Mouse (Mus musculus): ENCODE data around the gene Gm49358.

Gene Gm49358

DNA sequence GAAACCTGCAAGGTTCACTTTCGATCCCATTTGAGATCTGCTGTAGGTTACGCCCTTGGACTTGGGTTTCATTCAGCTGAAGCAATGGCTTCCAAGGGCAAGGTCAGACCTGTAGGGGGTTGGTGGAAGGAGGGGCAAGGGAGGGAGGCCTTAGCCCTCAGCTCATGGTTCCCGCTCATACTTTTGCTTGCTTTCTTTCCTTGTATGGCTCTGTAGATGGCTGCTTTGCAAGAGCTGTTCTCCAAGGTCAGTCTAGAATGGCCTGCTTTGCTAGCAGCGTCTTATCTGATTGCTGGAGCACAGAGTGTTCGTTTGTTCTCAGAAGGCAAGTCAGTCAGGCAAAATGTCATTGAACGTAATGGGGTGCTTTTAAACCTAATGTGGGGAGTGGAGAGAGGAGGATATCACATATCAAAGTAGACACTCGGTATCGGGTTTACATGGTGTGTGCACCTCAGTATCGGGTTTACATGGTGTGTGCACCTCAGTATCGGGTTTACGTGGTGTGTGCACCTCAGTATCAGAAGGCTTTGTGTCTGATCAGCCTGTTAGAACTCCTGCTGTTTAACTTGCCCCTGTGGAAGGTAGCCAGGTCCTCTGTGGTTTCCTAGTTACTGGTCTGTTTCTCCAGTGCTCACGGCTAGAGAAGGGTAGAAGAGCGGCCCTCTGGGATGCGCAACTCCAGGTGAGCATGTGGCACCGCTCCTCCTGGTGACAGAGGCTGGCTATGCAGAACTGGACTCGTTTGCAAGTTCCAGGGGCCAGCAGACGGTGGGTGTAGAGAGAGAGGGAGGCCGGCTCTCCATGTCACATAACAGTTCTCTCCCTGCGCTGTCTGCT lies 50.7 kb downstream of the Gm49358 start:
- peak; percentile 35 for DNase-seq (ENCODE audit: low spot score)

DNA sequence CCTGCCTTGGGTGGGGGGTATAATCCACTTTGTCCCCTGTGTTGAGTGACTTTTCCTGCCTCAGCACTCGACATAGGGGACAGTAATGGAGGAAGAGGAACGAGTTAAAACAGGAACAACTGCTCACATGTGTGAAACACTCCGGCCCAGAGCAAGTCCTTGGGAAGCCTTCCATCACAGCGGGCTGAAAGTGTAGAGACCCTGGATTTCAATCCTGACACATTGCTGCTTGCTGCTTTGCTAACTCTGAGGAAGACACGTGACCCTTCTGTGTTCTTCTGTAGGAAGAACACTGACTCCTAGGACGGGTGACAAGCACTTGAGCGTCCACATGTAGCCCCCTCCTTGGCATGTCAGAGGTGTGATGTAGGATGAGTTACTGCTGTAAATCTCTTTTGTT lies 51.4 kb downstream of the Gm49358 start:
- no peak for DNase-seq (ENCODE audit: low spot score)

DNA sequence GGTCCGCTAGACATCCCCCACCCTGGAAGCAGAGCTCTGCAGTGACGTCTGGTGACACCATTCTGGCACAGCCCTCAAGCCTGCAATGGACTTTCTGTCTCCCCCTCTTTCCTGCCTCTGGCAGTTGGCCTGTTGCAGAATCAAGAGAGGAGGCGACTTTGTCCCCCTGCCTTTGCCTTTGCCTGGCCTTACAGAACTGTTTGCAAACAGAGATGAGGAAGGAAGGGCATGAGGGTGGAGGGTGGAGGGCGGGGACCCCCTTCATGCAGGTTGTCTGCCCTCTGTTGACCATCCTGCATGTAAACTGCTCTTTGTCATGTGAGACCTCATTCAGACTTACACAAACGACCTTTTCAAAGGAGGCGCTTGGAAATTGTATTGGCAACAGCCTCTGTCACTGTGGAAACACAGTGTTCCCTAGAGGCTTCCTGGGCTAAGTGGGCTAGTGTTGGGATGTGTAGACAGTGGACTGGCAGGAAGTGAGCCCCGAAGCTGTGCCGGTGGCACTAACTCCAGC lies 55.9 kb downstream of the Gm49358 start:
- DNase-seq (ENCODE audit: low spot score) = peak; percentile 28

DNA sequence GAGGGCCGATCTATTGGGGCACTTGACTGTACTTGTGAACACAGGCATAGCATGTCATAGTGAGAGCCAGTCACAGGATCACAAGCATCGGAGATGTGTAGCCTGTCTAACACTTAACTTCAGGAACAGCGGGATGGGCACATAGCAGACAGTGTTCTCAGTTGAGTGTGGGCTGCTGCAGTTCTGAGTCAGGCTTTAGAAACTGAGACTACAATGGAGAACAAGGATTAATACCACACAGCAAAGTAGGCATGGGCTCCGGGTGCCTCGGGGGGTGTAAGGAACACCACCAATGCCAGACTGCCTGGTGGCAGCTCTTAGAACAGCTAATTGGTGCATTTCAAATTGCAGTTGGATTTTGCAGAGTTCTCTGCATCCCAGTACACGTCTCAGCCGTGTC lies 57.2 kb downstream of the Gm49358 start:
- no peak for DNase-seq (ENCODE audit: low spot score)

DNA sequence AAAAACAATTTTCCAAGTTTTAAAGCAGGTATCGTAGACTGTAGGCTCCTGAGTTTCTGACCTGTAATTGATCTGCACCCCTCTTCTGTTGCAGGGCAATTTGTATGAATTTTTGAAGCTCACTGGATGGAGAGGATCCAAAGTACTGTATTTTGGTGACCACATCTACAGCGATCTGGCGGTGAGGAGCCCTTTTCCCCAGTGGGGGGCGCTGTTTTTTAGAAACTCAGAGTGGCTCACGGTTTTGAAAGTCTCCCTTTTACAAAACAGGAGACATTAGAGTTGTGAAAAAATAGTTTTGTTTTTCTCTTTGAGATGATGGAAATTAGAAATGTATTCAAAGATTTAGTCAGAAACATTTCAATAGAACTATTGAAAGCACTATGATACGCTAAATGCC lies 60.3 kb downstream of the Gm49358 start:
- DNase-seq (ENCODE audit: low spot score) = no peak

DNA sequence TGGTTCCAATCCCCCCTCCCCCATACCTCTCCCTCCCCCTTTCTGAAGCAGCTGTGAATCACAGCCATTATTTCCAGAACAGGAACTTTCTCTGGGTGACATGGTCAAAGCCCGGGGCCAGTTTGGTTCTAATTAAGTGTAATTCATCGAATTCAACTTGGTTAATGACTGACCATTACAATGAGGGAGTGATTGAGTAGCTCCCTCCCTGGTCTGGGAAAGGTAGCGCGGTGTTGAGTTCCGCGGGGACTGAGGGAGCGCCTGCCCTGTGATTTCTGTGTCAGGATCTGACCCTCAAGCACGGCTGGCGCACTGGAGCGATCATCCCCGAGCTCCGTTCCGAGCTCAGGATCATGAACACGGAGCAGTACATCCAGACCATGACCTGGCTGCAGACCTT lies 61.1 kb downstream of the Gm49358 start:
- no peak for DNase-seq (ENCODE audit: low spot score)

DNA sequence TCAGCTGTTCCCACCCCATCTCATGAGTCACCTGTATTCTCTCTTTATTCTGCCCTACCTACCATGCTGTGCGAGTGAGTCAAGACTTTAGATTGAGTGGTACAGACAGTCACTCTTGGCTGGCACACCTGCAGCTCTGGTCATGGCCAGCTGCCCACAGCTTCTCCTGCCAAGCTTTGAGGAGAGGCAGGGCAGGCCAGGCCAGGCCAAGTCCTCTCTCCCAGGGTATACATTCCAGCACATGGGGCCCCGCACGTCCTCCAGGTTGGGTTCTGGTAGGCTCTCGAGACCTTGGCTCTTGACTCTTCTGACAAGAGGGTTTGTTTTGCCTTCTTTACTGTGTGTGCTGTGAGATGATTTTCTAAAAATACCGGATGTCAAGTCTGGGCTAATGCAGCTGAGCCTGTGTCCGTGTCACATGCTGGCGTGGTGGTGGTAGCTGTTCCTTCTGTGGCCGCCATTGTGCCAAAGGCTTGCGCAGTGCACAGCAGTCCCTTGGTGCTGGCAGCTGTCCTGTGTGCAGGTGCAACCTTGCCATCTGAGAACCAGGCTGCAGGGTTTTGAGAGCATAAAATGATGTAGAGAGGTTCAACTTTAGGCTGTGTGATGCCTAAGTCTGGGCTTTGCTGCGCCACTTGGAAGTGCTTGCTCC lies 62.2 kb downstream of the Gm49358 start:
- DNase-seq (ENCODE audit: low spot score) = peak; percentile 53

DNA sequence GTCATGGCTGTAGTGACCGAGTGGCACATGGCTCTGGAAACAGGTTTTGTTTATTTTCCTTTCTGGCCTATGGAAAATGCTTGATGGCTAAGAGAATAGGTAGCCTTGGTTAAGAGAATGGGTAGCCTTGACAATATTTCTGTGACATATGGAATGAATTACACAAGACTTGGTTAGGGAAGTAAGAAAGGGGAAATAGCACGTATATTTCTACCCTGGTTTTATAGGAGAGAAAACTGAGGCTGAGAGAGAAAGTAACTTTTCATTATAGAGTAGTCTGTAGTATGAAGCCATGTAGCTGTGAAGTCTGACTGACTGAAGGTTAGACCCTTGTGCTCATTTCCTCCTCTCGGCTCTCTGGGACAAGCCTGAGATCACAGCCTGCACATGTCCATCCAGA lies 63.2 kb downstream of the Gm49358 start:
- DNase-seq (ENCODE audit: low spot score) = no peak

DNA sequence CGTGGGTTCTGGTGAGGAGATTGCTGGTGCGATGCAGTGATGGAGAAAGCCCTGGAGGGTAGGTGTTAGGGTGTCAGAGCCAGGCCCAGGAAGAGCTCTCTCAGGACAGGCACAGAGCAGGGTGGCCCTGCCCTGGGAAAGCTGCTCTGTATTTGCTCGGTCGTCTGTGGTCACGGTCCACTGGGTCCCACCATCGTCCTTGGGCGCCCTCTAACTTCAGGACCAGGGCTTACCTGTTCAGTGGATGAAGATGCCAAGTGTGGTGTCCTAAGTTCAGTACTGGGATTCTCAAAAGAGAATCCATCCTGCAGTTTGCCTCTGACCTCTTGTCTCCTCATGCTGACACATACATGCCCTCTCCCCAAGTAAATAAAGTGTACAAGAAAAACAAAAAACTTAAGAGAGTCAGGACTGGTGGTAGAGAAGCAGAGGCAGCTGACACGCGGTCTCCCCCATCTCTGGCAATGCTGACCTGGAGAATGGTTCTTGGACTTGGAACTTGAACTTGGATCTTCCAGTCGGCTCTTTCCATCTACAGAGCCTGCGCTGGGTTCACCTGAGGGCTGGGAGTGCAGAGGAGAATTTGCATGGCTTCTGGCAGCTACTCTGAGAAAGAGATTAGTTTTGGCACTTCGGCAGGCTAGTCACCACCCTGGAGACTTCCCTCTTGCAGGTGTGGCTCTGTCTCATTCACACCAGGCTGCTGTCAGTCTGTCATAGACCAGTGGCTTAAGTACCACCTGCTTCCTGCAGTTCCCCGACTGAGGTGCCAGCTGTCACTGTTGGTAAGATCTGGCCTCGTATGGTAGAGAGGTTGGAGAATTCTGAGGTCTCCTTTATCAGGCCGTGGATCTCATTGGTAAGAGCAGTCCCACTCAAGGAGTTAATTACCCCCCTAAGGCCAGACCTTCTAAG lies 64.7 kb downstream of the Gm49358 start:
- DNase-seq (ENCODE audit: low spot score) = no peak

DNA sequence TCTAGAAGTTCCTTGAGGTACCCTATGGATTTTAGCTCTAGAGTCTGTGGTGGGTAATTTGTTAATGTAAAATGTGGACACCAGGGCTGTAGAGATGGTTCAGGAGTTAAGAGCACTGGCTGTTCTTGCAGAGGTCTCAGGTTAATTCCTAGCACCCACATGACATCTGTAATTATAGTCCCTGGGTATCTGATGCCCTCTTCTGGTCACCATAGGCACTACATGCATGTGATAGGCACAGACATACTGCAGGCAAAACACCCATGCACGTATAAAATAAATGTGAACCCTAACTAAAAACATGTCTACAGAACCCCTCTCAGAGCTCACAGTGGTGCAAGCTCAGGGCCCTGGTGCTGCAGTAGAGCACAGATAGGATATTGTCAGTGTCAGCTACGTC lies 65.7 kb downstream of the Gm49358 start:
- DNase-seq (ENCODE audit: low spot score) = no peak

DNA sequence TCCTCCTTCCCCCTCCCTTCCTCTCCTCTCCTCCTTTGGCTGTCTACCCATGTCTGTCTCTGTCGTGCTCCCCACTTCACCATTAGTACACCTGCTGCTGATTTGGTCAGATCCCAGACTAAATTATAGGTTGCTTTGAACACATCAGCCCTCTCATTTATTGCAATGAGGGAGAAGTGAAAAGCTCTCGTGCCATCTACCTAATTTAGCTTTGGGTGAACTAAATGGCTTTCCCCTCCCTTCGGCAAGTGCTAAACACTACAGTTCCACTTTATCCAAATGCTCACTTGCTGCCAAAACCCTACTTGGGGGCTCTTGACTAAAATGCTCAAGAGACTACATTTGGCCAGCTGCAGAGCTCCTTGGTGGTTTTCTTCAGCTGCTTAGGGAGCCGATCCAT lies 73.0 kb downstream of the Gm49358 start:
- no peak for DNase-seq (ENCODE audit: low spot score)

DNA sequence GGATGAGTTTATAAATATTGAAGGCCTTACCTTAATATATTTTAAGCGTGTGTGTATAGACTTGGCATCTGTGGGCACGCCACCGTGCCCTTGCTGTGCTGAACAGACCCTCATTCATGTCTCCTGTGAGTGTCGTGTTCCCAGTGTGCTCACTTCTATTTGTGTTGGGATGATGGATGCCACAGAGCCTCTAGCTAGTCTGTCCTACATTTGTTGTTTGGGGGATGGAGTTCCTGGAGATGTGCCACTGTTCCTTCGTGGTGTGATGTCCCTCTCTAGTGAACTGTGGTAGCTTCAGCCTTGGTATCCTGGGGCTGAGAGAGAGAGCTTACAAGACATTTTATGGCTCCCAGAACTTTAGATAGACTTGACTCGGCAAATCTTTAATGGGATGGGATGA lies 75.1 kb downstream of the Gm49358 start:
- DNase-seq (ENCODE audit: low spot score) = no peak

DNA sequence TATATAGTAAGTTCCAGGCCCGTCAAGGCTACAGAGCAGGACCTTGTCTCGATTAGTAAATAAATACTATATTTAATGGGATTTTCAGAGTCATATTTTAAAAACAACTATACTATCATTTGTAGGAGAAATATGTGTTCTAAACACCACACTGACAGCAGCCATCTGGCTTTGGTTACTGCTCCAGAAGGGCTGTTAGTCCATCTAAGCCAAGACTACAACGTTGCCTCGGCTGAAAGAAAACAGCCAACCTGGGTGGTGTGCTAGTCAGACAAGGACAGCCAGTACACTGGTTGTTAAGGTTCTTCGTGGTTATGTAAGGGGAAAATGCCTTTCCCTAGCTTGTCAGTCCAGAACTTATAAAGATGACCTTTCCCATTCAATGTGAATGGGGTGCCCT lies 78.9 kb downstream of the Gm49358 start:
- DNase-seq (ENCODE audit: low spot score) = no peak

DNA sequence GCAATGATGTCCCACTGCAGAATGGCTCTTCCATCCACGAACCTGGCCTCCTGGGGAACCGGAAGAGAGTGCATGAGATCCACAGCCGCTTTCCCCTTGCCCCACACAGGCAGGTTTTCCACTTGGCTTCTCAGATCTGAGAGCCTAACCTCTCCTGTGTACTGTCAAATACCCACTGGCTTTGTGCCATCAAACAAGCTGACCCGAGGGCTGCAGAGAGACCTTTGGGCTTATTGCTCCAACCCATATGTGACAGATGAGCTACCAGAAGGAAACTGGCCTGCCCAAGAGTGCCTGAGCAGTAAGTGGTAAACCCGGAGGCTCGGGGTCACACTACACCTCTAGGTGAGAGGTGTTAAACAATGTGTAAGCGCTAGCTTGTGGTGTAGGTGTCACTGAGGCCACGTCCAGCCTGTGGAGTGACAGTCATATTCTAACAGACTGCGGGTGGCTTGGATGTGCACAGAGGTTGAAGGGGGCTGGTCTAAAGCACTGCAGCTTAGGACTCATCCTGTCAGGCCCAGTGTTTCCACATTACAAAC lies 83.2 kb downstream of the Gm49358 start:
- no peak for DNase-seq (ENCODE audit: low spot score)

DNA sequence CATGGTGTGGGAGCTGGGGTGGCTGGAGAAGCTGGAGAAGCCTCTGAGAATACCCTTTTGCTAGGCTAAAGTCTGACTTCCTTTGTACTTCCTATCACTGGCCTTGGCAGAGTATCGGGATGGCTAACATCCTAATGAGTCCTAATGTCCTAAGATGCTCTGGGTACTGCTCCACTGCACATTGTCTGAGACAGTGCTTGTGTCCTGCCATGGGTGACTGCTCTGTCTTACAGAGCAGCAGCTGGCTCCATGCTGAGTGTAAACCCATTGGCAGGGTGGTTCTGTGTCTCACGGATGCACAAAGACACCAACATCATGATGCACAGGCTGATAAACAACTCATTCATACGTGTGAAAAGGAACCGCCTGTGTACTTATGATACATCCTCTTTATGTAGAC lies 85.3 kb downstream of the Gm49358 start:
- DNase-seq (ENCODE audit: low spot score) = no peak

DNA sequence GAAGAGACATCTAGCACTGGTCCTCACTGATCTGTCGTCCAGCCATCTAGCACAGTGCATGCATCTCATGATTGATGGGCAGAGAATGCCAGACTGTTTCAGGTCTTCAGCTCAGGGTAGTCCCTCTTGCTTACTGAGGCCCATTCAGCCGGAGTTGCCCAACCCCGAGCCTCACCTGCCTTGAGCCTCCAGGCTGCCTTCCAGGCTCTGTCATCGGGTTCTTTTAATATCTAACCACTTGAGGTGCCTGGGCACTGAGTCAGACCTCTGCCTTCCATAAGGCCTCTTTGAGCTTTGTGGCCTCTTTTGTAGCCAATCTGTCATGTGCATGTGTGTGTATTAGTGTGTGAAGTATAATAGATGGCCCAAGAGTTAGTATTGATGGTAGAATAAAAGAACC lies 85.7 kb downstream of the Gm49358 start:
- DNase-seq (ENCODE audit: low spot score) = no peak

DNA sequence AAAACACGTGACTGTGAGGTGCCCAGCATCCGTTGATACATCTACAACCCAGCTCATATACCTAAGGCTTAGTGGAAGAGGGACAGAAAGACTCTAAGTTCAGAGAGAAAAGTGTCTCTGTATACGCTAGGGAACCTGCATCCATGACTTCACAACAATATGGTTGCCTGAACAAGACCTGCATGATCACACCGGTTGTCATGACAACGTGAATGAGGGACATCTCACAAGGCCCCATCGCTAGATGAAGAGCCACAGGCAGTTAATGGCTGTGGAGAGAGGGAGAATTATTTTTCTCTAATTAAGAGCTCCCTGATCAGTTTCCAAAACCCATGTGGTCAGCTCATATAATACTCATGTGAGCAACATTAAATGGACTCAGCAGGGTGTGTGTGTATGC lies 88.4 kb downstream of the Gm49358 start:
- no peak for DNase-seq (ENCODE audit: low spot score)

DNA sequence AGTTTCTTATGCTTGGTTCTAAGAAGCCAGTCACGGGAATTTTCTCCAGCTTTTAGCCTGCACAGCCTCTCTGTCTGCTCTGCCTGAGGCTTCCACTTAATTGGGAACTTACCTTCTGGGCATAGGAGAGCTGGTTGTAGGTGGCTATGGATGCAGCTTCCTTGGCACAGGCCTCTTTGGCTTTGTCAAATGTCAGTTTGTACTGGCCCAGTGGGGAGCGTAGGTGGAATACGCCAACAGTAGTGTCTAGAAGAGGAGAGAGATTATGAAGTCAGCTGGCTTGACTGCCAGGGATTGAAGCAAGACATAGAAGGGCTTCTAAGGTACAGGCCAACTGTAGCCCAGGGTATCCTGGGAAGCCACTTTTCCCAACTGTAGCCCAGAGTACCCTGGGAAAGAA lies 89.7 kb downstream of the Gm49358 start:
- DNase-seq (ENCODE audit: low spot score) = no peak

DNA sequence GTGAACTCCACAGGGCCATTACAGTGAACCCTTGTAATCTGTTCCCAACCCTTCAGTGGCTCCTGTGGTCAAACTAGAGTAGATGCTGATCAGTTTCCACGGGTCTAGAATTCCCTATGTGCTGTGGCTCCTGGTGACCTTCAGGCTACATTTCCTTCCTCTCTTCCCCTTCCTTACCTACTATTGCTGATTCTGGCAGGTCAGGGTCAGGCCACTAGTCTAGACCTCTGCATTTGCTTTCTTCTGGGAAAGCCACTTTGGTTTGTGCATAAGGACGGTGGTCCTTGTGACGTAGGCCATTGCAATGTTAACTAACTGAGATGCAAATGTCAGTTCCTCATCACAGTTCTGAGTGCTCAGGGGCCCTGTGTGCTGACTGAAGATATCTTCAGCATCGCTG lies 96.6 kb downstream of the Gm49358 start:
- DNase-seq (ENCODE audit: low spot score) = no peak

DNA sequence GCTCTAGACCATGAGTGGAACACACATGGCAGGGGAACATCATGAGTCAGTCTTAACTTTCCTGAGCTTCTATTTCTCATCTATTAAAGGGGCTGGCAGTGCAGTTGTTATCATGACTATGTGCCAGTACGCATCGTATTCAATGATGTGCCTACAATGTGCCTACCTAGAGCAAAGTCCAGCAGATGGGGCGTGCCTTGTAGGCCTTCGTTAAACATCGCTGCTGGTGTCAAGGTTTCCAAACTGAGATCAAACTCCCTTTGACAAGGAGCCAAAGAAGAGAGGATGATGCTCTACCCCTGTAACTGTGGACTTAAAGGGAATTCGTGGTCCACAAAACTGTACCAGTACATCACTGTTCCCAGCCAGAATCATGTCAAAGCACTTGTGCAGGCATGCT lies 98.7 kb downstream of the Gm49358 start:
- DNase-seq (ENCODE audit: low spot score) = no peak

DNA sequence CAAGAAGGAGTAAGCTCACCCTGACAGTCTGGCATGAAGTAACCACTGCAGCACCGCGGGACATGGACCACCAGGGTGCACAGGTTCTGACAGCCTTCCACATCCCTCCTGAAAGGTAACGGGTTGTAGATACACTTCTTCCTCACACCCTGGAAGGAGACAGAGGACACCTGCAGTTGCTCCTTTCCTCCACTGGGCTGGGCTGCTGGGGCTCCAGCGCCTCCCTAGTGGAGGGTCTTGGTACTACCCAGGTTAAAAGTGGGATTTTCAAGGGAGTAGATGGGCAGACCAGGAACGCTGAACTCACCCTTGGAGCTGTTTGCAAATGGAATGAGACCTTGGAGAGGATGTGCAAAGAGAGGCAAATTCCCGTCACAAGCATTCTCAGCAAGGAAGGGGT lies 99.7 kb downstream of the Gm49358 start:
- no peak for DNase-seq (ENCODE audit: low spot score)

DNA sequence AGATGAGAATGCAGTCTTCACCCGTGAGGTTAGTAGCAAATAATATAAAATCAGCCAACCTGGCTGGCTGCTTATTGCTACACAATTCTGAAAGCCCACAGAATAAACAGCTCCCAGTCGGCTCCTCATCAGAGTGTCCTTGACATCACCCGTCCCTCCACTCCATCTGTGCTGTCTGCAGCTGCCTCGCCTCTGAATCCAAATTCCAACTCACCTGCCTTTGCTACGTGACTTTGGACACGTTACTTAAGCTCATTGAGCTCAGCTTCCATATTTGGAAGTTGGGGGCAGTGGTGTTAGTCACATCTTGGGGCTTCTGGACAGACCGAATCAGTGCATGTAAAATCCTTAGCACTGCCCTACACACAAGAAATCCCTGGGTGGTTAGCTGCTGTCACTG lies 108.3 kb downstream of the Gm49358 start:
- no peak for DNase-seq (ENCODE audit: low spot score)
